In the genomic region with DNA sequence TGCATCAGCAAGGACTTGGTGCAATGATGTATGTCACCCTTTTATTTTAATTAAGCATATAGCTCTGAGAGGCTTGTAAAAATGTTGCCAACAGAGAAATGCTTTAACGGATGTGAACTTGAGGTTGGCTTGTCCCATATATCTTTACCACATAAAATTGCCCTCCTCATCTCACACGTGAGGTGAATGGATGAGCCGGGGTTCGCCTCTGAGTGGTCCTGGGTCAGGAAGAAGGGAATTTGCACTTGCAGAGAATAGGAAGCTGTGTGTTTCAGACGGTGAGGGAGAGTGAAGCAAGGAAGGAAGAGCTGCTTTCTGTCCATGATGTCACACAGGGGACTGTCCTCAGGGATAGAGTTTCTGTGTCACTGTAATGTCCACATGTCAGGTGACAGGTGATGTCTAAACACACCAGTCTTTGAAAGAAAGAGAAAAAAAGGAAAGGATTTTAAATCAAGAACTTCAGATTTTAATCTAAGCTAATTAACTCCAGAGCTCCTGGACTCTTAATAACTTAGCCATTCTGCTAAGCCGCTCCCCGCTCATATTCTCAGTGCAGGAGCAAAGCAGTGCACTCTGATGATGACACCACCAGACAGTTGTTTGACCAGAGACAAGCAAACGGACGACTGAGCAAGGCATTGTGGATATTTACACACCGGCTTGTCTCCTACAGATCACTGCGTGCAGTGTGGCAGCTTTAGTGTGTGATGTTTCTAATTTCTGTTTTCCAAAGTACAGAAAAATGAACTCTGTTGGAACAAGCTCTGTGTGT, we compare ENCODE assay signal across 19 mouse cellular contexts.
DNase-seq lines count a peak whose midpoint lies in the region; ATAC-seq and TF ChIP-seq lines count a peak whose summit lies in the region.
"Had no signal": no experiment of that assay in that cellular context is flagged by ENCODE, and none has a peak within 500 bp of the region (broad histone marks: within the 10 kb centered on the region; RNA-seq: fewer than 3 reads in every experiment).

No protein-coding gene starts in this region.

- H3K36me3 ChIP-seq in liver, adult 2 months (ENCODE audit: control insufficient read depth, insufficient read depth, low read length): no peaks in the 10 kb centered on the region
- no peaks in the 10 kb centered on the region for H3K36me3 ChIP-seq in liver, embryonic 11.5 days (ENCODE audit: control insufficient read depth, insufficient read depth, low read length)
- H3K36me3 ChIP-seq in neural tube, embryonic 14.5 days (ENCODE audit: control insufficient read depth, insufficient read depth, low read length): no peaks in the 10 kb centered on the region
- H3K36me3 ChIP-seq: embryonic facial prominence, embryonic 10.5 days; forebrain, embryonic 10.5 days; heart, embryonic 12.5 days; hindbrain, embryonic 12.5 days had no signal

- H3K4me1 ChIP-seq in liver, adult 2 months (ENCODE audit: control insufficient read depth, insufficient read depth, low read length): peaks cover 8% of the 10 kb centered on the region
- H3K4me1 ChIP-seq in liver, embryonic 11.5 days (replicated peaks; ENCODE audit: control insufficient read depth, insufficient read depth, low read length): no peaks in the 10 kb centered on the region; the same call in 1 of the 2 replicates
- H3K4me1 ChIP-seq in embryonic fibroblast, embryonic 13.5 days (ENCODE audit: control insufficient read depth, insufficient read depth, low read length): peaks cover 6% of the 10 kb centered on the region; the same call in 1 of the 2 replicates
- H3K4me1 ChIP-seq in neural tube, embryonic 14.5 days (ENCODE audit: control insufficient read depth, insufficient read depth, low read length): no peaks in the 10 kb centered on the region

- H3K9me3 ChIP-seq in liver, embryonic 11.5 days (ENCODE audit: control insufficient read depth, low read length): no peaks in the 10 kb centered on the region
- no peaks in the 10 kb centered on the region for H3K9me3 ChIP-seq in neural tube, embryonic 14.5 days (ENCODE audit: control insufficient read depth, low read length)
- H3K9me3 ChIP-seq: embryonic facial prominence, embryonic 10.5 days; forebrain, embryonic 10.5 days; heart, embryonic 12.5 days; hindbrain, embryonic 12.5 days had no signal

- H3K9ac ChIP-seq in liver, adult 2 months (ENCODE audit: low read depth, low read length): no peak overlapping the region
- no peak overlapping the region for H3K9ac ChIP-seq in liver, embryonic 11.5 days (ENCODE audit: low read depth, low read length)
- H3K9ac ChIP-seq in neural tube, embryonic 14.5 days (replicated peaks; ENCODE audit: low read depth, low read length): no peak overlapping the region
- H3K9ac ChIP-seq: heart, embryonic 12.5 days; hindbrain, embryonic 12.5 days had no signal

- 43% methylated on average over 11 of the region's 11 CpGs for WGBS in liver, adult 2 months
- WGBS in liver, embryonic 11.5 days: 62% methylated on average over 11 of the region's 11 CpGs
- WGBS in neural tube, embryonic 14.5 days: 51% methylated on average over 11 of the region's 11 CpGs

- TF ChIP-seq CTCF in liver, adult 2 months (IDR thresholded peaks at IDR 0.05; ENCODE audit: low read depth, low read length): no peak
- no peak for TF ChIP-seq CTCF in embryonic fibroblast, embryonic 13.5 days (IDR thresholded peaks at IDR 0.05; ENCODE audit: borderline replicate concordance, insufficient read depth, low read length)

- H3K27me3 ChIP-seq in liver, adult 2 months (ENCODE audit: control insufficient read depth, insufficient read depth, low read length): no peaks in the 10 kb centered on the region
- H3K27me3 ChIP-seq in liver, embryonic 11.5 days (replicated peaks; ENCODE audit: control insufficient read depth, insufficient read depth, low read length): no peaks in the 10 kb centered on the region
- no peaks in the 10 kb centered on the region for H3K27me3 ChIP-seq in neural tube, embryonic 14.5 days (ENCODE audit: control insufficient read depth, insufficient read depth, low read length)
- H3K27me3 ChIP-seq: heart, embryonic 12.5 days; hindbrain, embryonic 12.5 days had no signal

- no peak for ATAC-seq in liver, embryonic 11.5 days (replicated peaks; ENCODE audit: low FRiP score)
- ATAC-seq in neural tube, embryonic 14.5 days (ENCODE audit: low read depth): 0 out of 2 replicates have a peak, but pooled peaks have one; percentile 59
- ATAC-seq: forebrain, embryonic 14.5 days had no signal

- H3K4me3 ChIP-seq in liver, adult 2 months (ENCODE audit: insufficient read depth, low read depth, low read length): no peak overlapping the region
- H3K4me3 ChIP-seq in liver, embryonic 11.5 days (ENCODE audit: low read depth, low read length): no peak overlapping the region
- no peak overlapping the region for H3K4me3 ChIP-seq in embryonic fibroblast, embryonic 13.5 days (ENCODE audit: insufficient read depth, low read length)
- no peak overlapping the region for H3K4me3 ChIP-seq in neural tube, embryonic 14.5 days (ENCODE audit: low read depth, low read length)
- H3K4me3 ChIP-seq: embryonic facial prominence, embryonic 10.5 days; erythroblast, embryonic 14.5 days; forebrain, embryonic 10.5 days; gastrocnemius, adult 2 months; heart, embryonic 12.5 days; hindbrain, embryonic 12.5 days had no signal

- DNase-seq in liver, adult 2 months (ENCODE audit: extremely low read depth, low read depth, low spot score): peak; percentile 5
- DNase-seq in liver, embryonic 11.5 days (ENCODE audit: low spot score): no peak
- DNase-seq in MN1 (ENCODE audit: low spot score): peak; percentile 67
- no peak for DNase-seq in right cerebral cortex, postnatal 36 days (ENCODE audit: low spot score in 2 of 2)
- DNase-seq in embryo, embryonic 10.5 days (ENCODE audit: low spot score): no peak
- DNase-seq: adrenal gland, postnatal 14 days; cerebellum, adult 11-12 months; cerebellum, adult 9-10 months; cerebellum, postnatal 25 days; gastrocnemius, adult 2 months; gastrocnemius, postnatal 25 days had no signal

- no peak overlapping the region for H3K27ac ChIP-seq in liver, adult 2 months (replicated peaks; ENCODE audit: insufficient read depth, low read depth, low read length)
- no peak overlapping the region for H3K27ac ChIP-seq in liver, embryonic 11.5 days (ENCODE audit: low read depth, low read length)
- H3K27ac ChIP-seq in embryonic fibroblast, embryonic 13.5 days (ENCODE audit: insufficient read depth, low read length): peak overlapping the region; percentile 98
- H3K27ac ChIP-seq in neural tube, embryonic 14.5 days (ENCODE audit: low read depth, low read length): no peak overlapping the region
- H3K27ac ChIP-seq: embryonic facial prominence, embryonic 10.5 days; forebrain, embryonic 10.5 days; gastrocnemius, adult 2 months; hindbrain, embryonic 12.5 days had no signal

- no peak for TF ChIP-seq POLR2A in liver, adult 2 months (IDR thresholded peaks at IDR 0.05; ENCODE audit: extremely low read depth, insufficient read depth, low read length)
- no peak for TF ChIP-seq POLR2A in embryonic fibroblast, embryonic 13.5 days (IDR thresholded peaks at IDR 0.05; ENCODE audit: low read depth, low read length)

- H3K79me2 ChIP-seq in liver, adult 2 months (ENCODE audit: control insufficient read depth, insufficient read depth, low read length): no peaks in the 10 kb centered on the region

- H3K4me2 ChIP-seq in liver, embryonic 11.5 days: no peak overlapping the region
- no peak overlapping the region for H3K4me2 ChIP-seq in neural tube, embryonic 14.5 days (ENCODE audit: low read depth, low read length)
- H3K4me2 ChIP-seq: heart, embryonic 12.5 days; hindbrain, embryonic 12.5 days had no signal

Comparison
In these comparisons a context has a peak if more than half of its experiments do, and no peak if none do; other contexts are left out.
1. DNase-seq: peak in liver, adult 2 months (single experiment) and MN1 (single experiment); none in liver, embryonic 11.5 days (single experiment), right cerebral cortex, postnatal 36 days (0 of 2) and embryo, embryonic 10.5 days (single experiment).